Mouse (Mus musculus) cortical plate, adult 2 months (tissue): ENCODE data around the gene Gnat1.

Source experiments
- CTCF ChIP-seq: fragments of 200-500 bp; IDR thresholded peaks from 2 replicates; pipeline ENCODE4 v1.5.1; 2011; ENCODE audit warnings: mild to moderate bottlenecking, control low read depth, low read length; ENCODE audit not compliant: insufficient read depth; ENCODE audit errors: extremely low read depth
- POLR2A ChIP-seq: fragments of 200-500 bp; IDR thresholded peaks from 2 replicates; pipeline ENCODE4 v1.6.1; 2011; ENCODE audit warnings: mild to moderate bottlenecking, low read length, control low read depth; ENCODE audit not compliant: insufficient read depth; ENCODE audit errors: extremely low read depth

- no peak for TF ChIP-seq POLR2A
- no peak for TF ChIP-seq CTCF
Measured at GRCm38 (mm10) chr9:107700114-107700571, 20.6 kb upstream of the Gnat1 start.
